Mouse (Mus musculus) hindbrain, embryonic 15.5 days (tissue): ENCODE results near the gene Olfr196. TPM values are rescaled to one million over a fixed set of nuclear protein-coding genes. Genes with fewer than 3 reads are reported as not detected.
"Not testable (repeated sequence)": the region's sequence is repeated elsewhere in the genome, so short reads cannot be mapped to it uniquely, and the experiment has no call there.

ENCODE experiments used
- ATAC-seq: fragments of 200-750 bp; cut with Nextera tagmentation; 2 replicates; pipeline ENCODE4 v1.8.0; 2017; ENCODE audit warnings: low read depth, moderate number of reproducible peaks, moderate TSS enrichment; ENCODE audit not compliant: low FRiP score
- H3K27ac ChIP-seq: fragments of 300-500 bp; sonication (generic); replicated peaks from 2 replicates; pipeline ENCODE4 v1.5.1; 2015; ENCODE audit warnings: mild to moderate bottlenecking, inconsistent platforms
- H3K27me3 ChIP-seq: fragments of 300-500 bp; sonication (generic); 2 replicates; pipeline ENCODE4 v1.6.1; 2015; ENCODE audit warnings: control low read depth, inconsistent platforms
- H3K36me3 ChIP-seq: fragments of 300-500 bp; sonication (generic); 2 replicates; pipeline ENCODE4 v1.6.1; 2015; ENCODE audit warnings: control low read depth, inconsistent platforms
- H3K4me1 ChIP-seq: fragments of 300-500 bp; sonication (generic); replicated peaks from 2 replicates; pipeline ENCODE4 v1.6.1; 2015; ENCODE audit warnings: control low read depth, inconsistent platforms
- H3K4me2 ChIP-seq: fragments of 300-500 bp; sonication (generic); 2 replicates; pipeline ENCODE4 v1.6.1; 2015; ENCODE audit warnings: moderate library complexity, mild to moderate bottlenecking, inconsistent platforms
- H3K4me3 ChIP-seq: fragments of 300-500 bp; sonication (generic); 2 replicates; pipeline ENCODE4 v1.5.1; 2015; ENCODE audit warnings: mild to moderate bottlenecking, inconsistent platforms
- H3K9ac ChIP-seq: fragments of 300-500 bp; sonication (generic); 2 replicates; pipeline ENCODE4 v1.6.1; 2015; ENCODE audit warnings: inconsistent platforms
- H3K9me3 ChIP-seq: fragments of 300-500 bp; sonication (generic); 2 replicates; pipeline ENCODE4 v1.6.1; 2016; ENCODE audit warnings: control low read depth, inconsistent platforms
- WGBS: fragments of 180-500 bp; shearing (Covaris S2); methylation state at CpG from one replicate; pipeline ENCODE4 v1.1.7; 2015; 5-methylcytosine and 5-hydroxymethylcytosine counted together
- polyA plus RNA-seq: library from polyadenylated mRNA; unstranded; fragments of >200 nt; fragmentation: Nextera tagmentation; extraction: Ambion mirVana; gene quantifications from 2 replicates; pipeline ENCODE4 v1.2.1, GENCODE M21; 2015

The Olfr196 gene
- not detected in 2 replicates for polyA plus RNA-seq

- no peaks in the 10 kb centered on the region for H3K36me3 ChIP-seq
- no peak for ATAC-seq
- no peaks in the 10 kb centered on the region for H3K4me1 ChIP-seq
- H3K4me2 ChIP-seq, result no peak within 1 kb of the TSS
- no peaks in the 10 kb centered on the region for H3K27me3 ChIP-seq
- no peak within 1 kb of the TSS for H3K4me3 ChIP-seq
- H3K9me3 ChIP-seq, result no peaks in the 10 kb centered on the region
- 75% methylated on average over 3 of the region's 3 CpGs for WGBS
- no peak within 1 kb of the TSS for H3K27ac ChIP-seq
- H3K9ac ChIP-seq, result no peak within 1 kb of the TSS
These were observed at the start of gene Olfr196 for GRCm38 (mm10) chr16:59170354-59170753. Gene Olfr196, minus strand, starts transcription at chr16:59170454.

- H3K36me3 ChIP-seq, H3K4me3 ChIP-seq, H3K27ac ChIP-seq, H3K27me3 ChIP-seq, H3K9me3 ChIP-seq, H3K4me1 ChIP-seq, H3K9ac ChIP-seq, ATAC-seq, H3K4me2 ChIP-seq: not testable (repeated sequence)
- WGBS, result 88% methylated on average over 1 of the region's 1 CpGs
These were observed 49.4 kb upstream of the Olfr196 start, which contains the start of gene Olfr199 for GRCm38 (mm10) chr16:59219667-59220066. Gene Olfr199, minus strand, starts transcription at chr16:59219767.

DNA sequence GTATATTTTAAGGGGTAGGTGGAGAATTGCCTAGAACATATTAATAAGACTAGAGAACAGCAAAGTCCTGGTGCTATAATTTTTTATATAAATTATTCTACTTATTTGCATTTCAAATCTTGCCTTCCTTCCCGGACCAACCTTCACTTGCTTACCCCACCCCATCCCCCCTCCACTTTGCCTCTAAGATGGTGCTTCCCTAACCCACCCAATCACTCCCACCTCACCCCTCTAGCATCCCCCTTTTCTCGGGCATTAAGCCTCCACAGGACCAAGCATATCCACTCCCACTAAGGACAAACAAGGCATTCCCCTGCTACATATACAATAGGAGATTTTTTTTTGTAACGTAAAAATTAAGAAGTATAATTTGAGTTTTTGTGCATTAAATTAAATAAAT, 47.6 kb upstream of the Olfr196 start:
- H3K9me3 ChIP-seq, H3K27me3 ChIP-seq, H3K4me2 ChIP-seq, H3K27ac ChIP-seq, H3K9ac ChIP-seq, H3K36me3 ChIP-seq, ATAC-seq, H3K4me1 ChIP-seq, H3K4me3 ChIP-seq: not testable (repeated sequence)
- 81% methylated on average over 3 of the region's 3 CpGs for WGBS

GRCm38 (mm10) chr16:59203433-59203832, 33.2 kb upstream of the Olfr196 start, which contains the start of gene Olfr198:
Gene Olfr198, minus strand, starts transcription at chr16:59203533.
- not testable (repeated sequence) for H3K36me3 ChIP-seq, H3K9ac ChIP-seq, H3K4me3 ChIP-seq, H3K27ac ChIP-seq, H3K4me2 ChIP-seq, ATAC-seq, H3K9me3 ChIP-seq, H3K4me1 ChIP-seq, H3K27me3 ChIP-seq
- WGBS, result 69% methylated on average over 1 of the region's 1 CpGs

DNA sequence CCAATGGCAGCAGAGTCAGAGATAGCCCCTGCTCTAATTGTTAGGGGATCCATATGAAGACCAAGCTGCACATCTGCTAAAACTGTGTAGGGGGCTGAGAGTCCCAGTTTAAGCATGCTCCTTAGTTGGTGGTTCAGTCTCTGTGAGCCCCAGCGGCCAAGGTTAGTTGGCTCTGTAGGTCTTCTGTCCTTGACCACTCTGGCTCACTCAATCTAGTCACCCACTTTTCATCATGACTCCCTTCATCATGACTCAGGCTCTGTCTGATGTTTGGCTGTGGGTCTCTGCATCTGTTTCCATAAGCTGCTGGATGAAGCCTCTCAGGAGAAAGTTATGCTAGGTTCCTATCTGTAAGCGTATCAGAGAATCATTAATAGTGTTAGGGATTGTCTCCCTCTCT, 18.3 kb downstream of the Olfr196 start:
- Histone ChIP-seq H3K36me3 (no peaks in the 10 kb centered on the region), H3K4me2 (no peak overlapping the region), H3K9ac (no peak overlapping the region), H3K27ac (no peak overlapping the region), H3K4me1 (no peaks in the 10 kb centered on the region), H3K4me3 (no peak overlapping the region), H3K27me3 (no peaks in the 10 kb centered on the region), H3K9me3 (no peaks in the 10 kb centered on the region)
- no peak for ATAC-seq
- 86% methylated on average over 2 of the region's 2 CpGs for WGBS

- H3K9ac ChIP-seq, result no peak within 1 kb of the TSS
- H3K9me3 ChIP-seq, result no peaks in the 10 kb centered on the region
- 86% methylated on average over 1 of the region's 1 CpGs for WGBS
- no peak within 1 kb of the TSS for H3K4me3 ChIP-seq
- no peak for ATAC-seq
- H3K36me3 ChIP-seq, result no peaks in the 10 kb centered on the region
- H3K4me2 ChIP-seq, result no peak within 1 kb of the TSS
- no peaks in the 10 kb centered on the region for H3K27me3 ChIP-seq
- H3K4me1 ChIP-seq, result no peaks in the 10 kb centered on the region
- H3K27ac ChIP-seq, result no peak within 1 kb of the TSS
These were observed 23.5 kb downstream of the Olfr196 start, which contains the start of gene Olfr195 for GRCm38 (mm10) chr16:59146746-59147145. Gene Olfr195, plus strand, starts transcription at chr16:59147046.

- H3K9ac ChIP-seq, result no peak overlapping the region
- ATAC-seq, result no peak
- no peaks in the 10 kb centered on the region for H3K9me3 ChIP-seq
- no peak overlapping the region for H3K4me3 ChIP-seq
- no peak overlapping the region for H3K27ac ChIP-seq
- H3K4me1 ChIP-seq, result no peaks in the 10 kb centered on the region
- no peaks in the 10 kb centered on the region for H3K36me3 ChIP-seq
- H3K27me3 ChIP-seq, result no peaks in the 10 kb centered on the region
- no peak overlapping the region for H3K4me2 ChIP-seq
These were observed 29.1 kb downstream of the Olfr196 start for GRCm38 (mm10) chr16:59141105-59141504.

- no peak overlapping the region for H3K4me2 ChIP-seq
- H3K9ac ChIP-seq, result no peak overlapping the region
- 88% methylated on average over 1 of the region's 1 CpGs for WGBS
- H3K27me3 ChIP-seq, result no peaks in the 10 kb centered on the region
- H3K4me1 ChIP-seq, result no peaks in the 10 kb centered on the region
- ATAC-seq, result no peak
- no peaks in the 10 kb centered on the region for H3K9me3 ChIP-seq
- no peak overlapping the region for H3K4me3 ChIP-seq
- H3K36me3 ChIP-seq, result no peaks in the 10 kb centered on the region
- no peak overlapping the region for H3K27ac ChIP-seq
These were observed 39.5 kb downstream of the Olfr196 start for GRCm38 (mm10) chr16:59130740-59131139.

DNA sequence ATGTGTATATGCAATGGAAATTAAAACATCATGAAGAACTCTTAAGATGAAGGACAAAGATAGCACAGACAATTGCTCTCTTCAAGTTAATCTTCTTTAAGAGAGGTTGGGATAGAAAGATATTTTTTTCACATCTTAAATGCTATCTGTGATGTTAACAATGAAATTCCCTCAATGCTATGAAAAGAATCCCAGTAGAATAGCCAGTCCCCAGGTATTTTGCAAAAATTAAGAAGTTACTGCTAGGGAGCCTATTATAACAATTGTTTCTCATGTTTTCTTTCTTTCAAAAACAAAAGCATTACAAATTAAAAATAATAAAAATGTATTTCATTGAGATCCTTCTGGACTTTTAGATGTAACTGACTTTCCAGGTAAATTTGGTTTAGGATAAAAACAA, 49.3 kb downstream of the Olfr196 start, which contains the start of gene Olfr194:
Gene Olfr194, minus strand, starts transcription at position 101 of the 400 bp plus-strand sequence.
- Histone ChIP-seq H3K4me3 (no peak within 1 kb of the TSS), H3K27me3 (no peaks in the 10 kb centered on the region), H3K4me1 (no peaks in the 10 kb centered on the region), H3K9ac (no peak within 1 kb of the TSS), H3K27ac (no peak within 1 kb of the TSS), H3K36me3 (no peaks in the 10 kb centered on the region), H3K4me2 (no peak within 1 kb of the TSS), H3K9me3 (no peaks in the 10 kb centered on the region)
- ATAC-seq, result no peak

Other genes starting within 250 kb of the Olfr196 start
- gene Olfr181, start 241.7 kb downstream of the Olfr196 start, polyA plus RNA-seq, result not detected in 2 replicates
- gene Olfr180, start 241.1 kb downstream of the Olfr196 start, polyA plus RNA-seq, result not detected in 2 replicates
- not detected in 2 replicates for gene Olfr183, start 175.1 kb downstream of the Olfr196 start, polyA plus RNA-seq
- gene Olfr186, start 140.2 kb downstream of the Olfr196 start, polyA plus RNA-seq, result not detected in 2 replicates
- not detected in 2 replicates for gene Olfr187, start 130.7 kb downstream of the Olfr196 start, polyA plus RNA-seq
- not detected in 2 replicates for gene Olfr190, start 92.4 kb downstream of the Olfr196 start, polyA plus RNA-seq
- not detected in 2 replicates for gene Olfr191, start 80.6 kb downstream of the Olfr196 start, polyA plus RNA-seq
- gene Olfr193, start 58.6 kb downstream of the Olfr196 start, polyA plus RNA-seq, result not detected in 2 replicates
- gene Olfr194, start 49.4 kb downstream of the Olfr196 start, polyA plus RNA-seq, result not detected in 2 replicates
- gene Olfr195, start 23.4 kb downstream of the Olfr196 start, polyA plus RNA-seq, result not detected in 2 replicates
- not detected in 2 replicates for gene Olfr198, start 33.1 kb upstream of the Olfr196 start, polyA plus RNA-seq
- not detected in 2 replicates for gene Olfr199, start 49.3 kb upstream of the Olfr196 start, polyA plus RNA-seq
- not detected in 2 replicates for gene Olfr201, start 102.2 kb upstream of the Olfr196 start, polyA plus RNA-seq
- gene Olfr202, start 116.3 kb upstream of the Olfr196 start, polyA plus RNA-seq, result not detected in 2 replicates
- gene Olfr203, start 128.4 kb upstream of the Olfr196 start, polyA plus RNA-seq, result not detected in 2 replicates
- not detected in 2 replicates for gene Olfr204, start 147.8 kb upstream of the Olfr196 start, polyA plus RNA-seq
- not detected in 2 replicates for gene Olfr205, start 160.7 kb upstream of the Olfr196 start, polyA plus RNA-seq
- gene Olfr206, start 178.8 kb upstream of the Olfr196 start, polyA plus RNA-seq, result not detected in 2 replicates
- not detected in 2 replicates for gene Olfr209, start 193.5 kb upstream of the Olfr196 start, polyA plus RNA-seq
- not detected in 2 replicates for gene Gabrr3, start 236.9 kb upstream of the Olfr196 start, polyA plus RNA-seq